Mouse (Mus musculus): ENCODE measurements around the gene Tubd1.
"Not testable (repeated sequence)": the region's sequence is repeated elsewhere in the genome, so short reads cannot be mapped to it uniquely, and the experiment has no call there.

Tubd1 gene

GRCm38 (mm10) chr11:86544639-86545299 lies at the start of gene Tubd1, which contains the start of gene Rps6kb1:
Gene Tubd1, plus strand, starts transcription at chr11:86544991.
Gene Rps6kb1, minus strand, starts transcription at chr11:86544805.
- peak; percentile 99 for DNase-seq

- DNase-seq: no peak
These were observed 47.4 kb upstream of the Tubd1 start for GRCm38 (mm10) chr11:86497356-86497755.

DNA sequence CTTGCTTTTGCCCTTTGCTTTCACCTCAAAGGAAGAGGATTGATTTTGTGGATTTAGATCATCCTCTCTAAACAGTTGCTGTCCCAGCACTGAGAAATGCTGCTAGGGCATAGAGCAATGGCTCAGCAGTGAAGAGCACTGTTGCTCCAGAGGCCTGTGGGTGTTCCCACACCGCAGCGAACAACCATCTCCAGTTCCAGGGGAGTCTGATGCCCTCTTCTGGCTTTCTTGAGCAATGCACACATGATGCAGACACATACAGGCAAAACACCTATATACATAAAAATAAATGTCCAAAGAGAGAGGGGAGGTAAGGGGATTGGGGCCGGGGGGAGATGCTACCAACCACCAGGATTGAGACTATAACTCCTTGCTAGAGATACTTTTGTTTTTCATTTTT lies 46.9 kb upstream of the Tubd1 start:
- DNase-seq: no peak

DNA sequence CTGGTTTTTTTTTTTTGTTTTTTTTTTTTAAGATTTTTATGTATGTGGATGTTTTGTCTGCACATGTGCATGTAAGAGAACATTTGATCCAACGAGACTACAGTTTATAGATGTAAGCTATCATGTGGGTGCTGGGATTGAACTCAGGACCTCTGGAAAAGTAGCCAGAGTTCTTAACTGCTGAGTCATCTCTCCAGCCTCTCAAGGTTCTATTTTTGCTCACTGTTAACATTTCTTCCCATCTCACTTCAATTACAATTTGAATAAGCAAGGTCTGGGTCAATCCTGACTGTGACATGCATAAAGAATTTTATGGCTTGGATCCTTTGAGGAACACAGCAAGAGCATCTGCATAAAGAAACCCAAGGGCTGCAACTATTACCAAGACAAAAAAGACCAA lies 44.0 kb upstream of the Tubd1 start:
- no peak for DNase-seq

GRCm38 (mm10) chr11:86503121-86503520 lies 41.7 kb upstream of the Tubd1 start:
- no peak for DNase-seq

DNA sequence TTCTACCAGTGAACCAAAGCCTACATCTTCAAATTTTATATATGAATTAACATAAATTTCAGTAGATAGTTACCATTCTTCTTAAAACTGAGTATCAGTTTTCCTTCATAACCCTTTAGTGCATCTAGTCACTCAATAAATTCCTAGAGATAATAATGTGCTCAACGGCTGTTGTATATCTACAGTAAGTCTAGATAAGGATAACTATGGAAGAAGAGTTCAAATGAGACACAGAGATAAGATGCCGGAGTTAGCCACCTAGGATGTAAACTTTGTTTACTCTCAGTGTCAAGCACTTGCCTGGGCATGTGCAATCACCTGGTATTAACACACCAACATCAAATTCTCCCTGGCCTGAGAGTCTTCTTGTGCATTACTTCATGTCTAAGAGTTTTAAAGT lies 37.5 kb upstream of the Tubd1 start:
- DNase-seq: no peak

DNA sequence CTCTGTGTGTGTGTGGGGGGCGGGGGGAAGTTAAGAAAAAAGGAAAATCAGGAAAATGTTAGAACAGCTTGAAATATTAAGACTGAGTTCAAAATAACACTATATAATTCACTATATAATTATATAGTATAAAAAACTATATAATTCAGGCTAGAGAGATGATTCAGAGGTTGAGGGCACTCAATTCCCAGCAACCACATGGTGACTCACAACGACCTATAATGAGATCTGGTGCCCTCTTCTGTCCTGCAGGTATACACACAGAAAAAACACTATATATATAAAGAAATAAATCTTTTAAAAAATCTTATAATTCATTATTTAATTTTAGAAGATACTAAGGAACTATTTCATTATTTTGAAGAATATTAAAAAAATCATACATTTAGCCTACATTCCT lies 36.8 kb upstream of the Tubd1 start:
- no peak for DNase-seq

GRCm38 (mm10) chr11:86516620-86517019 lies 28.2 kb upstream of the Tubd1 start:
- no peak for DNase-seq

DNA sequence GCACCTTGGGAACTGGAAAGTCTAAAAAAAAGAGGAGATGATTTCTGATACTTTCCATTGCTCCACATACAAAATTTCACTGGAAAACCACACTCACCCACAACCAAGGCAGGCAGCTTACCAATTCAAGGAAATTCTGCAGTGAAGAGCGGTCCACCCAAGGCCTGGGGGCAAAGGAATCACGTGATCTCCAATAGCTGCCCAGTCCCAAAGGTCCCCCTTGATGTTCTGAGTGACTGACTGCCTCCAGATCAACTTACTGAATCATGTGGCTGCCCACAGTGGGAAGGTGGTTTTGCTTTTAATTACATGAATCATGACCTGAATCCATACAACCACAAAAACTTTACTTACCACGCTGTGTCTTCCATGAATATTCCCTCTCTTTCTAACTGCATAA lies 27.6 kb upstream of the Tubd1 start:
- DNase-seq: no peak

DNA sequence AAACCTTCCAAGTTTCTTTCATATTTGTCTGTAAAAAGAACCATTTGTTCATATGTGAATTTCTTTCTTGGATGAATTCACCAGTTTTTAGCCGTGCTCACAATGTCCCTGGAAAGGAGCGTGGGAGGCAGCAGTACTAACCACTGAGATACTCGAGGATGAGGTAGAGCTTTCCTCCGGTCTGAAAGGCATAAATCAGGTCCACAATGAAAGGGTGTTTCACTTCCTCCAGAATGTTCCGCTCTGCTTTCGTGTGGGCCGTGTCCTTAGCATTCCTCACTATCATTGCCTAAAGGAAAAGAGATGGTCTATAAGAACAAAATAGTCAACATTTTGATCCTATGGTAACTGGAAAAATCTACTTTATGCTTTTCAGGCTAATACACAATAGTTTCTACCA lies 25.0 kb upstream of the Tubd1 start:
- DNase-seq: no peak

DNA sequence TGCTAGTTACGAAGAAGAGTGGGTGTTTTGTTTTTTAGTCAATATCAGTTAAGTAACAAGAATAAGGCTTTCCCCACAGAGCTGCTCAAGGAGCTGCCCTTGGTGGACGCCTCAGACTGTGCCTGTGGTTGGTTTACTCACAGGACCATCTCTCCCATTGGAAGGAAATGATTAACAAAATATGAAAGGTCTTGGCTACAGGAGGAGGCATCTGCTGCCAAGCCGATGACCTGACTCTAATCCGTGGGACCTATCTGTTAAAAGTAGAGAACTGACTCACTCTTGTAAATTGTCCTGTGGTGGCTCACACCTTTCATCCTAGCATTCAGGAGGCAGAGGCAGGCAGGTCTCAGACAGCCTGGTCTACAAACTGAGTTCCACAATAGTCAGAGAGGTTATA lies 17.3 kb upstream of the Tubd1 start:
- DNase-seq: no peak

DNA sequence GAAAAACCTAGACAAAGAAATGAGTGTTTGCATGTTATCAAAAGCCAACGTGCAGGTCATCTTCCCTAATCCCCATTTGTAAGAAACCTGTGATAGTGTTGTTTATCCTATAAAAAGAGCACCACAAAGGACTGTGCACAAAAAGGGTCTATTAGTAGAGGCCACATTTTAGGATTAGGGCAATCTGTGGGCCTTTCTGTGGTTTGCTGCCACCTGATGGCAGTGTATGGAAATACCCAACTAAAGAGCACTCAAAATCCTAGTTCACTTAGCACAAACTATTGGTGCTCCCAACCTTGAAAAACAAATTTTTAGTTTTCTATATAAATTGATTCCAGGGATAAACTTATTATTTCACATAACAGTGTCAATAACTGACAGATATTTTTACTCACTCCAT lies 12.0 kb upstream of the Tubd1 start:
- DNase-seq: no peak

GRCm38 (mm10) chr11:86533302-86533701 lies 11.5 kb upstream of the Tubd1 start:
- DNase-seq: not testable (repeated sequence)

GRCm38 (mm10) chr11:86534201-86534910 lies 10.4 kb upstream of the Tubd1 start:
- DNase-seq: no peak

DNA sequence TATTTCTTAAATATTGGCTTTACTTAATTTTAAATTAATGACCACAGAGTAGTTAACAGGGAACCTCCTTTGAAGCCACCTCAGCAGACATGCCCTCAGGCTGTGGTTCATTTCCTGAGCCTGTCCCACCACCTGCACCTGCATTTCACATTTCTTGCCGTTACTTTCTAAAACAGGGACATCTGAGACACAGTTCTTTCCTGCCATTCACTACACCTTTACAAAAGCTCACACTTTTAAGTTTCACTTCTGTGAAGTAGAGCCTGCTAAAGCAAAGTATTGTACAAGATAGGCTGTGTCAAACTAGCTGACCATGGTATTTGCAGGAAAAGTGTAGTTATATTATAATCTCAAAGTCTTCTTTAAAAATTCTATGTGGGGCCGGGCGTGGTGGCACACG lies 6.0 kb upstream of the Tubd1 start:
- no peak for DNase-seq

DNA sequence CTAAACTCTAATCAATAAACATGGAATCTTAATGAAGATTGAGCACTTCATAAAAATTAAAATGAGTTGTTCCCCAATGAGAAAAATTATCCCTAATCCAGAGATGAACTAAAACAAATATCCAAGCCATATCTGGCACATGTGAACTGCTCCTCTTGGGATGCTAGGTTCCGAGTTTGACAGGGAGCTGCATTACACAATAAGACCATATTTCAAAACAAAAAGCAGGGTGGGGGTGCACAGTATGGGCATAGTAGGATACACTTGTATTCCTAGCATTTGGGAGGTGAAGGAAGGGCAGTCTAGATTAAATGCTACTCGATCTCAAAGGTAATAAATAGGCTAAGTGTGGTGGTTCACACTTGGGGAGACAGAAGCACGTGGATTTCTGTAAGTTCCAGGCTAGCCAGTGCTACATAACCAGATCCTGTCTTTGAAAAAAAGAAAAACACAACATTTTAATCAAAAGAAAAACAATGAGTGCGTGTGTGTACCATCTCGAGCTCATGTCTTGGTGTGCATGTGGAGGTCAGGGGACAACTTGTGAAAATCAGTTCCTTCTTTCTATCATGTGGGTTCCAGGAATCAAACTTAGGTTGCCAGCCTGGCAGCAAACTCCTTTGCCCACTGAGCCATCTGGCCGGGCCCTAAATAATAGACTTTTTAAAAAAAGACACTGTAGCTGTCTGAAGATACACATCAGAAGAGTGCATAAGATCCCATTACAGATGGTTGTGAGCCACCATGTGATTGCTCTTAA lies 4.9 kb upstream of the Tubd1 start:
- no peak for DNase-seq

GRCm38 (mm10) chr11:86540476-86540845 lies 4.3 kb upstream of the Tubd1 start:
- no peak for DNase-seq

- DNase-seq: no peak
These were observed 1.9 kb upstream of the Tubd1 start for GRCm38 (mm10) chr11:86542851-86543250.

GRCm38 (mm10) chr11:86543960-86544638 lies 692 bp upstream of the Tubd1 start:
- DNase-seq: no peak

DNA sequence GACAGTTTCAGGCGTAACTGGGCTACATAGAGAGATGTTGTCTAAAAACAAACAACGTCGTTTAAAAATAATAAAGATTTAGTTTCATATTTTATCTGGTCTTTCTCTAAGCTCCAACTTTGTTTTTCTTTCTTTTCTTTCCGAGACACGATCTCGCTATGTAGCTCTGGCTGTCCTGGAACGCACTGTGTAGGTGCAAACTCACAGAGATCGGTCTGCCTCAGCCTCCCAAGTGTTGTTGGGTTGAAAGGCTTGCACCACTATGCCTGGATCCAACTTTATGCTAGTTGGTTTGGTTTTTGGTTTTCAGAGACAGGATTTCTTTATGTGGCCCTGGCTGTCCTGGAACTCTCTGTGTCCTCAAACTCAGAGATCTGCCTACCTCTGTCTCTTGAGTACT lies 765 bp downstream of the Tubd1 start:
- DNase-seq: no peak

DNA sequence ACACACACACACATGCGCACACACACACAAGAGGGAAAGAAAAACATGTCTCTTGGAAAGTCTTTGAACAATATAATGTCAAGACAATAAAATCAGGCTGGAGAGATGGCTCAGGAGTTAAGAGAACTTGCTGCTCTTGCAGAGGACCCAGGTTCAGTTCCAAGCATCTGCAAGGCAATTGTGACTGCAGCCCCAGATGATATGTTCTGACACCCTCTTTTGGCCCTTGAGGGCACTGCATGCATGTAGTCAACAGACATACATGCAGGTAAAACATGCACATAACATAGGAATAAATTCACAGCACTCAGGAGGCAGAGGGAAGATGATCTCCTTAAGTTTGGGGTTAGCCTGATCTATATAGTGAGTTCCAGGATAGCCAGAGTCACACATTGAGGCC lies 2.6 kb downstream of the Tubd1 start:
- no peak for DNase-seq

DNA sequence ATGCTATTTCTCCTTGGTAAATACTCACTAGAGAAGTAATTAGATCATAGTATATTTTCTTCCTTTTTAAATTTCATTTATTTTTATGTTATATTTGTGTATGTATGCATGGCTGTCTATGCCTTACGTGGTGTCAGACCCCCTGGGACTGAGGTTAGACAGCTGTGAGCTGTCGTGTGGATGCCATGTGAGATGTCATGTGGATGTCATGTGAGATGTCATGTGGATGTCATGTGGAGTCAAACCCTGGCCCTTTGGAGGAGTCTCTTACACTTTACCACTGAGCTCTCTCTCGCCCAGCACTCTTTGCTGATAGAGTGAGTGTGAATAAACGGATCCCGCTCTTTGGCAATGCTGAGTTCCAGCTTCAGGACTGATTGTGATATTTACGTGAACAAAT lies 8.7 kb downstream of the Tubd1 start:
- DNase-seq: no peak

DNA sequence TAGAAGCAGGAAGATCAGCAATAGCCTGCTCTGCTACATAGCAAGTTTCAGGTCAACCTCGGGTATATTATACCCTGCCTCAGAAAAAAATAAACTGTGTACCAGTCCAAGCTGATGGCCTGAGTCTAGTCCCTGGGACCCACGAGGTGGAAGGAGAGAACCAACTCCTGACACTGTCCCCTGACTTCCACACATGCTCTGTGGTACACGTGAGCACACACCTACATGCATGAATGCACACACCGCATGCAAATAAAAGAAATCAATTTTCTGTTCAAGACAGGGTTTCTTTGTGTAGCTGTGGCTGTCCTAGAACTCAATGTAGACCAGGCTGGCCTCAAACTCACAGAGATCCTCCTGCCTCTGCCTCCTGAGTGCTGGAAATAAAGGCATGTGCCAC lies 13.5 kb downstream of the Tubd1 start:
- no peak for DNase-seq

GRCm38 (mm10) chr11:86568425-86568824 lies 23.6 kb downstream of the Tubd1 start:
- DNase-seq: no peak
